Mouse (Mus musculus) CH12.LX (cell line): ENCODE results near the gene Ankrd27. TPM values are rescaled to one million over a fixed set of nuclear protein-coding genes. Genes with fewer than 3 reads are reported as not detected.
A peak's percentile ranks its signal among the peaks of the same experiment; 100 is the strongest.

Experiments
- DNase-seq: peaks from one replicate; pipeline ENCODE4 v3.0.0-alpha.2; 2013; ENCODE audit errors: extremely low read depth
- H3K27ac ChIP-seq: 2 replicates; pipeline ENCODE4 v1.5.1; 2012; ENCODE audit warnings: low read depth, mild to moderate bottlenecking, control low read depth, moderate library complexity; ENCODE audit not compliant: insufficient read depth
- H3K27me3 ChIP-seq: replicated peaks from 2 replicates; pipeline ENCODE3; 2012; ENCODE audit warnings: inconsistent platforms
- H3K36me3 ChIP-seq, 2 experiments: replicated peaks in 1 of 2; 2 replicates each; pipeline versions ENCODE3 to v1.6.1; 2012; ENCODE audit warnings: inconsistent platforms in 1 of 2, low read length in 1 of 2, mild to moderate bottlenecking in 1 of 2, mixed read lengths in 1 of 2, moderate library complexity in 1 of 2; ENCODE audit not compliant: control insufficient read depth in 1 of 2, insufficient read depth in 1 of 2
- H3K4me1 ChIP-seq, 2 experiments: 2 replicates each; pipeline ENCODE4 v1.6.1; 2012; ENCODE audit warnings: inconsistent platforms in 1 of 2, moderate library complexity in 1 of 2; ENCODE audit not compliant: insufficient read depth in 2 of 2, control insufficient read depth in 1 of 2
- H3K4me2 ChIP-seq: 2 replicates; pipeline ENCODE4 v1.6.1; 2012; ENCODE audit warnings: low read depth, mild to moderate bottlenecking, control low read depth; ENCODE audit not compliant: poor library complexity, insufficient read depth, severe bottlenecking
- H3K4me3 ChIP-seq, 3 experiments: fragments of 150-350 bp in 1 of 3; sonication (generic) in 1 of 3; replicated peaks in 1 of 3; 2 replicates each; pipeline versions ENCODE3 to v1.5.1; 2011 to 2012; ENCODE audit warnings: low read depth in 2 of 3, low read length in 2 of 3, mild to moderate bottlenecking in 2 of 3, moderate library complexity in 2 of 3, control low read depth in 1 of 3, improper control_type of control experiment in 1 of 3, inconsistent platforms in 1 of 3, mixed read lengths in 1 of 3; ENCODE audit not compliant: poor library complexity in 1 of 3
- H3K79me2 ChIP-seq: replicated peaks from 2 replicates; pipeline ENCODE4 v1.6.1; 2012; ENCODE audit warnings: mild to moderate bottlenecking, moderate library complexity; ENCODE audit not compliant: control insufficient read depth, poor library complexity, insufficient read depth, severe bottlenecking; ENCODE audit errors: extremely low read depth
- H3K9ac ChIP-seq: 2 replicates; pipeline ENCODE4 v1.6.1; 2012; ENCODE audit warnings: low read depth, mild to moderate bottlenecking, control low read depth, moderate library complexity; ENCODE audit not compliant: insufficient read depth
- H3K9me3 ChIP-seq: replicated peaks from 2 replicates; pipeline ENCODE3; 2012; ENCODE audit warnings: low read length, inconsistent platforms, mixed read lengths
- BHLHE40 ChIP-seq: IDR thresholded peaks from 2 replicates; pipeline ENCODE4 v1.6.1; 2011; ENCODE audit warnings: mild to moderate bottlenecking, low read depth, low read length, improper control_type of control experiment
- CHD1 ChIP-seq: IDR thresholded peaks from 2 replicates; pipeline ENCODE4 v1.6.1; 2012; ENCODE audit warnings: low read depth, low read length, improper control_type of control experiment, inconsistent platforms
- CHD2 ChIP-seq: IDR thresholded peaks from 2 replicates; pipeline ENCODE4 v1.6.1; 2011; ENCODE audit warnings: low read length, improper control_type of control experiment
- ELF1 ChIP-seq: IDR thresholded peaks from 2 replicates; pipeline ENCODE4 v1.6.1; 2014; ENCODE audit warnings: low read depth, mild to moderate bottlenecking, inconsistent platforms, low read length, improper control_type of control experiment
- EP300 ChIP-seq: IDR thresholded peaks from 2 replicates; pipeline ENCODE4 v1.6.1; 2011; ENCODE audit warnings: low read length, improper control_type of control experiment
- GABPA ChIP-seq: IDR thresholded peaks from 2 replicates; pipeline ENCODE4 v1.6.1; 2012; ENCODE audit warnings: low read depth, low read length, improper control_type of control experiment, inconsistent platforms; ENCODE audit not compliant: insufficient replicate concordance
- HCFC1 ChIP-seq: IDR thresholded peaks from 2 replicates; pipeline ENCODE4 v1.6.1; 2012; ENCODE audit warnings: low read depth, mild to moderate bottlenecking, inconsistent platforms, low read length, improper control_type of control experiment
- KAT2A ChIP-seq: IDR thresholded peaks from 2 replicates; pipeline ENCODE4 v1.6.1; 2012; ENCODE audit warnings: low read length, improper control_type of control experiment, inconsistent platforms; ENCODE audit not compliant: insufficient replicate concordance
- MAFK ChIP-seq: IDR thresholded peaks from 2 replicates; pipeline ENCODE4 v1.6.1; 2011; ENCODE audit warnings: low read length, improper control_type of control experiment; ENCODE audit not compliant: insufficient replicate concordance
- MAX ChIP-seq: IDR thresholded peaks from 2 replicates; pipeline ENCODE4 v1.6.1; 2011; ENCODE audit warnings: low read length, improper control_type of control experiment
- MAZ ChIP-seq: IDR thresholded peaks from 2 replicates; pipeline ENCODE4 v1.6.1; 2012; ENCODE audit warnings: low read depth, mild to moderate bottlenecking, inconsistent platforms, low read length, improper control_type of control experiment, moderate library complexity
- MEF2A ChIP-seq: IDR thresholded peaks from 2 replicates; pipeline ENCODE4 v1.6.1; 2014; ENCODE audit warnings: low read depth, mild to moderate bottlenecking, inconsistent platforms, low read length, improper control_type of control experiment, borderline replicate concordance
- MXI1 ChIP-seq: IDR thresholded peaks from 2 replicates; pipeline ENCODE4 v1.6.1; 2011; ENCODE audit warnings: mild to moderate bottlenecking, low read depth, low read length, improper control_type of control experiment
- MYC ChIP-seq: IDR thresholded peaks from 2 replicates; pipeline ENCODE4 v1.6.1; 2011; ENCODE audit warnings: low read depth, mild to moderate bottlenecking, improper control_type of control experiment, low read length
- NELFE ChIP-seq: IDR thresholded peaks from 2 replicates; pipeline ENCODE4 v1.6.1; 2011; ENCODE audit warnings: low read depth, low read length, improper control_type of control experiment
- NRF1 ChIP-seq: IDR thresholded peaks from 2 replicates; pipeline ENCODE4 v1.6.1; 2014; ENCODE audit warnings: low read depth, mild to moderate bottlenecking, inconsistent platforms, low read length, improper control_type of control experiment, moderate library complexity
- PAX5 ChIP-seq: IDR thresholded peaks from 2 replicates; pipeline ENCODE4 v1.6.1; 2012; ENCODE audit warnings: low read length, inconsistent platforms, mixed read lengths
- RCOR1 ChIP-seq: conservative IDR thresholded peaks from 2 replicates; pipeline ENCODE4 v1.6.1; 2012; ENCODE audit warnings: low read depth, mild to moderate bottlenecking, inconsistent platforms, low read length, improper control_type of control experiment
- SIN3A ChIP-seq: IDR thresholded peaks from 2 replicates; pipeline ENCODE4 v1.6.1; 2012; ENCODE audit warnings: low read length, improper control_type of control experiment, inconsistent platforms
- TBP ChIP-seq: conservative IDR thresholded peaks from 2 replicates; pipeline ENCODE4 v1.6.1; 2011; ENCODE audit warnings: low read depth, low read length, improper control_type of control experiment
- UBTF ChIP-seq: IDR thresholded peaks from 2 replicates; pipeline ENCODE4 v1.6.1; 2012; ENCODE audit warnings: low read depth, mild to moderate bottlenecking, inconsistent platforms, low read length, improper control_type of control experiment, moderate library complexity
- USF1 ChIP-seq: IDR thresholded peaks from 2 replicates; pipeline ENCODE4 v1.6.1; 2014; ENCODE audit warnings: low read depth, mild to moderate bottlenecking, inconsistent platforms, low read length, improper control_type of control experiment
- ZC3H11A ChIP-seq: IDR thresholded peaks from 2 replicates; pipeline ENCODE4 v1.6.1; 2012; ENCODE audit warnings: low read depth, mild to moderate bottlenecking, inconsistent platforms, low read length, improper control_type of control experiment
- ZKSCAN1 ChIP-seq: IDR thresholded peaks from 2 replicates; pipeline ENCODE4 v1.6.1; 2012; ENCODE audit warnings: low read depth, inconsistent platforms, low read length, improper control_type of control experiment, borderline replicate concordance
- ZMIZ1 ChIP-seq: IDR thresholded peaks from 2 replicates; pipeline ENCODE4 v1.6.1; 2012; ENCODE audit warnings: low read depth, mild to moderate bottlenecking, inconsistent platforms, low read length, improper control_type of control experiment
- ZNF384 ChIP-seq: IDR thresholded peaks from 2 replicates; pipeline ENCODE4 v1.6.1; 2012; ENCODE audit warnings: low read depth, low read length, improper control_type of control experiment, inconsistent platforms
- dilution Hi-C: fragments of 300-500 bp; cut with MboI; formaldehyde crosslinking; loops from 2 replicates; pipeline ENCODE4 v1.14.3; 2020; ENCODE audit warnings: low sequenced_read_pairs; ENCODE audit not compliant: extremely low pct_unique_long_range_greater_than_20kb, extremely low pct_ligation_motif_present
- in situ Hi-C: fragments of 300-500 bp; cut with MboI; formaldehyde crosslinking; loops from 3 replicates; pipeline ENCODE4 v1.14.3; 2019; ENCODE audit warnings: low sequenced_read_pairs, low pct_ligation_motif_present, low pct_unique_long_range_greater_than_20kb, mixed read lengths
- polyA plus RNA-seq: library from polyadenylated mRNA; unstranded; fragments of >175 nt; gene quantifications from 2 replicates; pipeline ENCODE4 v1.2.1, GENCODE M21; 2012; ENCODE audit warnings: low read depth; ENCODE audit not compliant: insufficient read length
- total RNA-seq, 2 experiments: library from RNA; depleted of rRNA; stranded (reverse); fragments of 300-350 nt in 1 of 2; fragments of >200 nt in 1 of 2; gene quantifications; 2 replicates each; pipeline ENCODE4 v1.2.3; 2012 to 2014

Ankrd27 gene
- total and polyA plus RNA-seq, 3 experiments: 38.6 to 49.1 (median 39.0) TPM

DNA sequence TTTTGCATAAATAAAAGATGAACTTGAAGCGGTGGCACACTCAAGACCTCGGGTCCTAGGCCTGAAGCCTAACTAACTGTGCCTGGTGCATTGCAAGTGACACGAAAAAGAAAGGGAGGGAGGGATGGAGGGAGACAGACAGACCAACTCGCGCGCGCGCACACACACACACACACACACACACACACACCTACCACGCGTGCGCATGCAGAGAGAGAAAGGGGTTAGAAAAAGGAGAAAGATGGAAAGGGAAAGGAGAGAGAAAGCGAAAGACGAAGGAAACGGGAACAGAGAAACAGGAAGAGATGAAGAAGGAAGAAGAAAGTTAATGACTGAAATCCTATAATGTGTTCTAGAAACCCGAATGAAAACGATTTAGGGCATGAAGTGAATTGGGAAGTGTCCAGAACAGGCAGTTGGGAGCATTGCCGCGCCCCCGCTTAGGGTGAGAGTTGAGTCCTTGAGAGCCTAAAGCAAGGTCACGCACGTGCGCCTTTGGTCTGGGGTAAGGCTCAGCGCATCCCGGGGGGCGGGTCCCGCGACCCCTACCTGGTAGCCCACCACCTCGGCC is 31.4 kb upstream of the Ankrd27 start:
- H3K27ac ChIP-seq: peak overlapping the region; percentile 77
- H3K4me1 ChIP-seq: peaks cover 0 to 9% of the 10 kb centered on the region in 2 experiments; a peak in 3 of 4 replicates
- H3K36me3 ChIP-seq: peaks cover 12 to 29% of the 10 kb centered on the region in 2 experiments
- dilution Hi-C loops: no loop called here
- peak overlapping the region; percentile 86 to 94 (median 88) for H3K4me3 ChIP-seq
- H3K4me2 ChIP-seq: peak overlapping the region; percentile 39
- peak overlapping the region; percentile 77 for H3K9ac ChIP-seq
- in situ Hi-C loops: loop anchor here (25.0 kb wide), 1 partner anchor 167 kb away; the partner anchor contains the start of genes Cep89 and Faap24
- H3K27me3 ChIP-seq: no peaks in the 10 kb centered on the region
- peaks cover 2% of the 10 kb centered on the region for H3K9me3 ChIP-seq
- peak; percentile 81 for TF ChIP-seq NRF1
- no peak; the same call in 1 of the 2 replicates for TF ChIP-seq MXI1
- TF ChIP-seq MAZ: 0 out of 2 replicates have a peak, but pooled peaks have one; percentile 33
- TF ChIP-seq HCFC1: 0 out of 2 replicates have a peak, but pooled peaks have one; percentile 16
- peak; percentile 61 for DNase-seq
- no peaks in the 10 kb centered on the region for H3K79me2 ChIP-seq

DNA sequence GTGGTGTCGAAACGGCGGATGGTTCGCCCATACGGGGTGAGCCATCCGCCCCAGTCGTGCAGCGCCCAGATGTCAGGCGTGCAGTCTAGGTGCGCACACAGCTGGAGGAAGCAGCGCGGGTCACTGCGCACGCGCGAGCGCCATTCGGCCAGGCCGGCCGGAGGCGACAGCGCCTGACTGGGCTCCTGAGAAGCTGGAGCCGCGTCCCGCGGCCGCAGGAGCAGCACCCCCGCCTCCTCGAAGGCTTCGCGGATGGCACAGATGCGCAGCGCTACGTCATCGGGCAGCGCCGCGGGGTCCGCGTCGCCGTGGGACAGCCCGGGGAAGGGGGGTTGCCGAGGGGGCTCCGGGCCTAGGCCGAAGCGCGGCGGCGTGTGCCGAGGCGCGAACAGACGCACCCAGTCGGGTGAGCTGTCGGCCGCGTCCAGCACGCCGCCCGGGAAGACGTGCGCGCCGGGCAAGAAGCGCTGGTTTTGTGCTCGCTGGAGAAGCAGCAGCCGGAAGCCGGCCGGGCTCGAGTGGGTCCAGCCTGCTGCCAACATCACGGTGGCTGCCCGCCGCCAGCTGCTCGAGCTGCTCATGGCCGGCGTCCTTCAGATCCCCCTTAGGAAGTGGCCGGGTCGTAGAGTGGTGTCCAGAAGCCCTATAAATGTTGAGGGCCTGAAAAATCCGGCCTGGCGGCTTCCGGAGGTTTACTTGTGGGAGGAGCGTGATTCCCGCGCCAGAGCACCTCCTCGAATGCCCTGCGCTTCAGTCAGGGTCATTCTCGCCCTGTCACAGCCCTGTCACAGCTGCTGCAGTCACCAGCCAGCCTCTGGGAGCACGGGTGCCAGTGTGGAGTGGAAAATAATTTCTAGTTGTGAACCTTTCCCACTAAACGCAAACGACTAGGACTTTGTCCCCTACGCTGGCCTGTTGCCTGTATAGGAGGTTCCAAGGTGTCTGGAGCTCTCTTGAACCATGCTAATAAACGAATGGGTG is 30.5 kb upstream of the Ankrd27 start:
- Histone ChIP-seq H3K79me2 (no peaks in the 10 kb centered on the region), H3K9ac (peak overlapping the region; percentile 77), H3K4me2 (peak overlapping the region; percentile 52; the same call in 1 of the 2 replicates), H3K27ac (peak overlapping the region; percentile 77), H3K36me3 (peaks cover 7 to 21% of the 10 kb centered on the region in 2 experiments), H3K4me3 (peak overlapping the region; percentile 86 to 94 (median 88)), H3K27me3 (no peaks in the 10 kb centered on the region), H3K4me1 (peaks cover 0 to 14% of the 10 kb centered on the region in 2 experiments; a peak in 3 of 4 replicates), H3K9me3 (no peaks in the 10 kb centered on the region)
- in situ Hi-C loops: loop anchor here (25.0 kb wide), 1 partner anchor 168 kb away; the partner anchor contains the start of genes Cep89 and Faap24
- dilution Hi-C loops: no loop called here
- peak; percentile 85 for DNase-seq
- TF ChIP-seq BHLHE40 (peak; percentile 94), SIN3A (peak; percentile 92; the same call in 1 of the 2 replicates), ZMIZ1 (peak; percentile 46; the same call in 1 of the 2 replicates), MAX (peak; percentile 52), NELFE (peak; percentile 72; the same call in 1 of the 2 replicates), MXI1 (peak; percentile 52), ELF1 (peak; percentile 51), TBP (0 out of 2 replicates have a peak, but pooled peaks have one; percentile 51), CHD2 (no peak), GABPA (no peak; the same call in 1 of the 2 replicates), PAX5 (no peak), CHD1 (no peak; the same call in 1 of the 2 replicates), ZKSCAN1 (no peak), EP300 (0 out of 2 replicates have a peak, but pooled peaks have one; percentile 20), ZNF384 (no peak), MAZ (peak; percentile 73; the same call in 1 of the 2 replicates), MEF2A (peak; percentile 75), HCFC1 (peak; percentile 80), RCOR1 (no peak; the same call in 1 of the 2 replicates), KAT2A (peak; percentile 70; the same call in 1 of the 2 replicates), USF1 (no peak), UBTF (peak; percentile 87), MYC (0 out of 2 replicates have a peak, but pooled peaks have one; percentile 34), MAFK (no peak), ZC3H11A (no peak)
